Mouse (Mus musculus) CD4-positive helper T cell, adult 2 months (primary cell): ENCODE data around the gene Mgp.

Source experiments
- DNase-seq: peaks from one replicate; pipeline ENCODE4 v3.0.0-alpha.2; 2012; ENCODE audit warnings: low read depth, missing footprints, low spot score

The Mgp gene

GRCm38 (mm10) chr6:136875670-136876069 lies at the start of gene Mgp:
Mgp (minus strand) TSS chr6:136875823.
- no peak for DNase-seq

GRCm38 (mm10) chr6:136925049-136925448 lies 49.4 kb upstream of the Mgp start:
- DNase-seq = no peak

- no peak for DNase-seq
Observed at GRCm38 (mm10) chr6:136923532-136923931, 47.9 kb upstream of the Mgp start, which contains the start of gene Pde6h. Pde6h (plus strand) TSS chr6:136923832.

DNA sequence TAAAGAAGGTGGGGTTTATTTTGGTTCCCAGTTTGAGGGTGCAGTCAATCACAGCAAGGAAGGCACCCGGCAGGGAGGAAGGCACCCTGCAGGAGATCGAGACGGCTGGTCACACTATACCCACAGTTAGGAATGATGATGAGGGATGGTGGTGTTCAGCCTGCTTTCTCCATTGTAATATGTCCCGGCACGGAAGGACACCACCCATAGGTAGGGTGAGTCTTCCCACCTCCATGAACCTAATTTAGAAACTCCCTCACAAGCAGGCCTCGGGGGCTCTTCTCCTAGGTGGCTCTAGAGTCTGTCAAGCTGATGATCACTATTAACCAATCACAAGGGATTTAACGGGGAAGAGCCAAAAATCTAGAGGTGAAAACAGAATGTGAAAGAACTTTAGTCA lies 47.2 kb upstream of the Mgp start:
- DNase-seq = no peak

- no peak for DNase-seq
Observed at GRCm38 (mm10) chr6:136922080-136922479, 46.5 kb upstream of the Mgp start, which contains the start of gene Erp27. Erp27 (minus strand) TSS chr6:136922180.

GRCm38 (mm10) chr6:136921601-136922000 lies 46.0 kb upstream of the Mgp start:
- no peak for DNase-seq

DNA sequence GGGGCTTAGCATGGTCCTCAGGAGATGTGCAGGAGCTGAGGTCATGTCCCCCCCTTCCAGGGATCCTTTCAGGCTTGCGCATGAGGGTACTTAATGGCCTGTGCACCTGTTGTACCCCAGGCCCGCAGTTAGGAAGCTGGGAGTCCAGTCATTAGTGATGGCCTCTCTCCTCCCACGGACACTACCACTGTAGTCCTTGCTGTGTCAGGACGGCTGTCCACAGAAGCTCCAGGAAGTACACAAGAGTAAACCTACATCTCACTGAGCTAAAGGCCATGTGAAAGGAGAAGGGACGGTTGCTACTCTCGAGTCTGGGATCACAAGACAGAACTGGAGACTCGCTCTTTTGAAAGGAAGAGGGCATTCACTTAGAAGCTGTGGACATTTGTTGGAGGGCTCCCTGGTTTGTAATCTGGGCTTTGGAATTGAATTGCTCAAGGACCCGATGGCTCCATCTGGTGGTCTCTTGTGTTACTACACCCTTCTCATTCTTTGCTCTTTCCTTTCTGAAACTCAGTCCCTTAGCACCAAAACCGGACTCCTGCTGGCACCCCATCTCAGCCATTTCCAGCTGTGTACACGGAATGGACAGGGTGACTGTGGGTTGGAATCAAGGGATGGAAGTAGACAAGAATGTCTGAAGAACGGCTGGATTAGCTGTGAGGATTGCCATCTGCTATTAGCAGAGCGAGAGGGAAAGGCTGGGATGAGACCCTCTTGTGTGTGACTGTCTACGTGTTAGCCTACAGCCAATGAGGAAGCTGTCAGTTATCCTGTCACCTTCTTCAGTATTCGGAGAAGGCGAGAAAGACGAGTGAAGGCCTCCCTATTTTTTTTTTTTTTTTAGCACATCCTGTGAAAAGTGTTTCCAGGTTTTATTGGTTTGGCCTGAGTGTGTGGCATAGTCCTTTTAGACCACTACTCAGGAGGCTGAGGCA lies 45.0 kb upstream of the Mgp start:
- peak; percentile 67 for DNase-seq

GRCm38 (mm10) chr6:136917885-136918284 lies 42.3 kb upstream of the Mgp start:
- DNase-seq = no peak

GRCm38 (mm10) chr6:136915721-136916395 lies 40.2 kb upstream of the Mgp start:
- DNase-seq = no peak

- no peak for DNase-seq
Observed at GRCm38 (mm10) chr6:136914234-136914633, 38.6 kb upstream of the Mgp start.

DNA sequence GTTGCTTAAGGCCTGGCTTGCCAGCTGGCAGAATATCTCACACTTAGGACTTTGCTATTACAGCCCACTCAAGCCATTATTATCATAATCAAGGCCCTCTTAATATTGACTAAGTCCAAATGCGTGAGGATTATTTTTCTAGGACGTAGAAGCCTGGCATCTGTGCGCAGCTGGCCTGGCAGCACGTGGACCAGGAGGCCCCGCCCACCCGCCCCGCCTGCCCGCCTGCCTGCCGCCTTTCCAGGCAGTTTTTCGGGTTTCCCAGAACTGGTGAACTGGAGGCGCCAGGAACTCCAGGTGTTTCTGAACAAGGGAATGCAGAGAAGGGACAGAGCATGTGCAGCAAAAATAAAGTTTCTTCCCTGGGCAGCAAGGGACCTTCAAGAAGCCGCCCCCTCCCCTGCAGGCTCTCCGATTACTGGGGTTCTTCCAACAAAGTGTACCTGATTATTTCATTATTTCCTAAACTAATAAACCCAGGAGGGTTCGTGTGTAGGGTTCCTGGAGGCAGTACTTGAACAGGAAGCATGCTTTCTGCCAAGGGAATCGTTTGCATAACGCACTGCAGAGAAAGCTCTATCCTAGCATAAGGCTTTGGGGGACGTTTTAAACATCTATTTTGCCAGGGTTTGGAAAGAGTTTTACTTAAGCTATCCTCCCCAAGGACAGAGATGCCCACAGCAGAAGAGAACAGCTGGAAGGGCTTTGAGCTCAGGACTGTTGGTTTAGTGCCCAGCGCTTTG lies 37.9 kb upstream of the Mgp start:
- DNase-seq = no peak

GRCm38 (mm10) chr6:136912751-136913265 lies 37.2 kb upstream of the Mgp start:
- DNase-seq = no peak

DNA sequence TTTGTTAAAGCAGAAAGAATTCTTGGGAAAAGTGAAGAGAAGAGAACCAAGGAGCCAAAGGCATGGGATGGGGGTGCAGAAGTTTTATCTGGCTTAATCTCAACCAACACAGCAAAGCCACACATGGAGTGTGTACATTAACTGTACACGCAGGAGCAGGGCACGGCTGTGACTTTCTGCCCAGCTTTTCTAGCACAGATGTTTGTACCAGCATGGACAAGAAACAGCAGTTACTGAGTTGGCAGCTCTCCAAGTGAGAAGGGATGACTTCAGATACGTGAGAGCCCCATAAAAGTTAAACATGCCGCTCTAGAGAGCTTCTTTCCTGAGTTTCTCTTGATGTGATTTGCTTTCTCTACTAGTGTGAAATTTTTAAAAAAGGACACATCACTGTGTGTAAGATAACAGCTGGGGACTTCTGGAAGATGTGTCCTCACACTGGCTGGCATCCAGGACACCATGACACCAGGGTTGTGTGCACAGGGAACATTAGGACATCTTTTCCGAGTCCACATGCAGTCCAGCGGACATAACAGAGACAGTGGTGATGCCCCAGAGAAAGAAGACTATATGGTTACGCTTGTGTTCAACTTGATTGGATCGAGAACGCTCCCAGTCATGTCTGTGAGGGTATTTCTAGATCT lies 34.7 kb upstream of the Mgp start:
- no peak for DNase-seq

DNA sequence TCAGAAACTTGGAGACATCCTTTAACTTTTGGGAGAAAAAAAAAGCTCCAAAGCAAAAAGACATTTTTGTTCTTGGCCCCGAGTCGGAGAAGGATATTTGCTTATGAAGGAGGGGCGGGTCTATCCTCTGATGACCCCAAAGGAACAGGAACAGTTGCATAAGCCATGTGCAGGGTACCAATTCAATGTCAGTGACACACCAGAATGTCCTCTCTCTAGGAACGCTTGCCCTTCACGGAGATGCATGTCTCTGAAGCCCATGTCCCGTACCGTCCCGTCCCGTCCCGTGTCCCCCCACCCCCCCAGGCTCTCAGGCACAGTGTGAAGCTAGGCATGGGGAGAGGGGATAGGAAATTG lies 31.3 kb upstream of the Mgp start:
- no peak for DNase-seq

- no peak for DNase-seq
Observed at GRCm38 (mm10) chr6:136906283-136906936, 30.8 kb upstream of the Mgp start.

DNA sequence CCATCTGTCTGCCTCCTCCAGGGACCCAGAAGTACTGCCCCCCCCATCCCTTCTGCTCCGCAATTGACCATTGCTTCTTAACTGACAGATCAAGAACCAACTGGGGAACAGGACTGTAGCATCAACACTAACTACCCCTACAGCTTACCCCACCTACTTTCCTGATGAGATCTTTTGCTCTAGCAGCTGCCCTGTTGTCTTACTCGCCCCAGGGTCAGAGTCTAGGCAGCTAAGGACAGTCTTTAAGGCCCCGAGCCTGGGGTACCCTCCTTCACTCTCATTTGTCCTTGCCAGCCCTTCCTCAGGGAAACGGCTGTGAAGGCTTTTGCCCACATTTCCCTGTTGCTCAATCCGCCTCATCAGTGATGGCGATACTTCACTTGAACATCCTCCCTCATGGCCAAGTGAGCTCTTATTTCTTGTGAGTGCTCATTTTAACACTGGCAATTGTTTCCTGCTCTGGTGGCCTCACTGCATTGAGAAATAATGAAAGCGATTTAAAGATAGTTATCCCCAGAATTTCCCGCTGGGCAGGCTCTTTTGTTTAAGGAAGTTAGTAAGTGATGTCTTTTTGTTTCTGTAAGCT lies 28.4 kb upstream of the Mgp start:
- DNase-seq = no peak

- peak; percentile 64 for DNase-seq
Observed at GRCm38 (mm10) chr6:136902527-136902926, 26.9 kb upstream of the Mgp start.

DNA sequence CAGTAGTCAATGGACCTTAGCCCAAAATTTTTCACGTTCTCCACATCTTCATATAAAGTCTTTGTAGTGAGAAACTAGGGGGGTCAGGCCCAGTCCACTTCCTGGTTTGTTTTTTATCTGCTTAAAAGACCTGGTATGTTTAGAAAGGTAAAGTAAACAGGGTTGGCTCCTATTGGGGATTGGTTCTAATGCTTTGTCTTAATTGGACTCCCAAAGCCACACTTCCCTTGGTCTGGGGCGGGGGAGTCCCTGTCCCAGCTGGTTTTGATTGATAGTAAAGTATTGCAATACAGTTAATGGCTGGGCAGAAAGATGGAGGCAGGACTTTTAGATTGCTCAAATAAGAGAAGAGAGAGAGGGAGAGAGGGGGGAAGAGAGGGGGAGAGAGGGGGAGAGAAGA lies 25.4 kb upstream of the Mgp start:
- no peak for DNase-seq

DNA sequence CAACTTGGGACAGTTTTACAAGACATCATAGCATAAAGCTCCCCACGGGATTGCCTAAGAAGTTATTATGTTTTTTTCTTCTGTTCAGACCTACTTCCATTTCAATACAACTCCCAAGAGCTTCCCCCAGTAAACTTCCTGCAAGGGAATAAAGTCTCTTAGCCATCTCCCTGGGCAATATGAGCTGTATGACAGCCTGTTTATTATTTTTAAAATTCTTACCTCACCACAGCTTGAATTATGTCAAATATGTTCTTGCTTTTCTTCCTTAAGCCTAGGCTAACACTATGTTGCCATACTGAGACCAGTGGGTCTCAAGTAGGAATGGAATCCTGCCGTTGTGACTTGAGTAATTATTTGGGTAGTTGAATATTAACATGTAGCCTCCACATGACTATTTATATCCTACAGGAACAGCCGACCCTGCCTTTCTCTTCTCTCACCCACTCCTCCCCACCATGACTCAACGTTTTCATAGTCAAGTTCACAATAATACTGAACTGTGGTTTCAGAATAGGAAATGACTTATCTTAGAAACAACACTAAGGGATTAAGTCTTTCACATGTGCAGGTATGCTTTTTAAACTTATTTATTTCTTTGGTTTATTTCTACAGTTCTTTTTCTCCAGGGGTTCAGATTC lies 24.9 kb upstream of the Mgp start:
- DNase-seq = no peak

DNA sequence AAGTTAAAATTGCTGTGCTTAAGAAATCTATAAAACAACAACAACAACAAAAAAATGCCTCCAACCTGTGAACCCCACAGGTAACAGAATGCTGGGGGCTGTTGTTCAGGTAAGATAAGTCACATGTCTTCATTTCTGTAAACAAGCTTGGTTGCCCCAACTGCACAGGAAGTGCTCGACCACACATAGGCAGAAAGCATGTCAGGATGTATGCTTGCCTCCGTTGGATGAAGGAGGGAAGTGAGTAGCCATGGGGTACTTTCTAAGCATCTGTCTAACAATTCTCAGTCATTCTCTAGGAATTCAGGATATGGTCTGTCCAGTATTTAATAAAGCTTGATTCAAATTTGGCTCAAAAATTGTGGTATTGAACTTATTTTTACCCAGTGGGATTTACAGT lies 23.3 kb upstream of the Mgp start:
- DNase-seq = peak; percentile 25
